Mouse (Mus musculus) limb, embryonic 14.5 days (tissue): Measurements from ENCODE around the gene Dnajc27. TPM values are rescaled to one million over a fixed set of nuclear protein-coding genes. Genes with fewer than 3 reads are reported as not detected.

Experiments used
- ATAC-seq: fragments of 200-750 bp; cut with Nextera tagmentation; 2 replicates; pipeline ENCODE4 v1.8.0; 2017; ENCODE audit warnings: low read depth, moderate number of reproducible peaks, moderate TSS enrichment; ENCODE audit not compliant: low FRiP score
- DNase-seq: peaks from one replicate; pipeline ENCODE4 v3.0.0-alpha.2; 2015; ENCODE audit warnings: low spot score
- H3K27ac ChIP-seq: fragments of 300-500 bp; sonication (generic); replicated peaks from 2 replicates; pipeline ENCODE4 v1.5.1; 2014; ENCODE audit warnings: low read depth, mild to moderate bottlenecking, low read length, moderate library complexity, mixed read lengths
- H3K27me3 ChIP-seq: fragments of 300-500 bp; sonication (generic); 2 replicates; pipeline ENCODE4 v1.6.1; 2014; ENCODE audit warnings: low read length, mixed read lengths; ENCODE audit not compliant: control insufficient read depth, insufficient read depth
- H3K36me3 ChIP-seq: fragments of 300-500 bp; sonication (generic); 2 replicates; pipeline ENCODE4 v1.6.1; 2014; ENCODE audit warnings: mild to moderate bottlenecking, low read length, moderate library complexity, mixed read lengths; ENCODE audit not compliant: control insufficient read depth, insufficient read depth
- H3K4me1 ChIP-seq: fragments of 300-500 bp; sonication (generic); 2 replicates; pipeline ENCODE4 v1.6.1; 2014; ENCODE audit warnings: antibody characterized with exemption, low read length, mixed read lengths; ENCODE audit not compliant: control insufficient read depth, insufficient read depth
- H3K4me2 ChIP-seq: fragments of 300-500 bp; sonication (generic); replicated peaks from 2 replicates; pipeline ENCODE4 v1.6.1; 2014; ENCODE audit warnings: low read depth, mild to moderate bottlenecking, low read length, moderate library complexity; ENCODE audit not compliant: severe bottlenecking
- H3K4me3 ChIP-seq: fragments of 300-500 bp; sonication (generic); replicated peaks from 2 replicates; pipeline ENCODE4 v1.5.1; 2014; ENCODE audit warnings: low read length
- H3K9ac ChIP-seq: fragments of 300-500 bp; sonication (generic); 2 replicates; pipeline ENCODE4 v1.6.1; 2014; ENCODE audit warnings: mild to moderate bottlenecking, low read depth, low read length, moderate library complexity; ENCODE audit not compliant: severe bottlenecking
- H3K9me3 ChIP-seq: fragments of 300-500 bp; sonication (generic); 2 replicates; pipeline ENCODE4 v1.6.1; 2016; ENCODE audit warnings: low read length; ENCODE audit not compliant: control insufficient read depth
- POLR2A ChIP-seq: fragments of 200-500 bp; IDR thresholded peaks from 2 replicates; pipeline ENCODE4 v1.8.0; 2012; ENCODE audit warnings: inconsistent platforms, mild to moderate bottlenecking, moderate library complexity, borderline replicate concordance; ENCODE audit not compliant: insufficient read depth, insufficient read length; ENCODE audit errors: extremely low read depth
- WGBS: fragments of 180-500 bp; shearing (Covaris S2); extraction: QIAGEN DNeasy Blood & Tissue Kit; methylation state at CpG from one replicate; pipeline ENCODE4 v1.1.7; 2014; 5-methylcytosine and 5-hydroxymethylcytosine counted together
- polyA plus RNA-seq, 2 experiments: library from polyadenylated mRNA; depleted of rRNA in 1 of 2; stranded (reverse) in 1 of 2; unstranded in 1 of 2; fragments of >200 nt; fragmentation: Nextera tagmentation in 1 of 2; extraction: Ambion mirVana in 1 of 2; gene quantifications; 2 replicates each; pipeline versions ENCODE4 v1.2.1 to v1.2.3; 2012 to 2014

Dnajc27 gene
- polyA plus RNA-seq, 2 experiments = 8.0 to 12.4 TPM

DNA sequence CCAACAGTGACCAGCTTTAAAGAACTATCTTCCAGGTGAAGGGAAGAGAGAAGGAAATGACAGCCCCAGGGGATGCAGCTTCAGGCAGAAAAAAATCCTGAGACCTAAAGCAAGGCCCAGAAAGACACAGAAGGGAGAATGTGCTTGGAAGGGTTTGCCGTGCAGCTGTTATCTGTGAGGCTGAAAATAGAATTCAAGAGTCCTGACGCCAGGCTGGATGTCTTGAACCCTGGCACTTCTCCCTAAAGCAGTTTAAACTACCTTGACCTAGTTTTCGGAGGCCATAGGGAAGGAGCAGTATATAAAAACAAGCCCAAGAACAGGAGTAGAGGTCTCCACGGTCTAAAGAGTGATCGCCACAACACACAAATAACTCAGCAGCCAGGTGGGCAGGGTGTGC lies 40.0 kb upstream of the Dnajc27 start:
- Histone ChIP-seq H3K36me3 (no peaks in the 10 kb centered on the region), H3K27me3 (no peaks in the 10 kb centered on the region), H3K9me3 (no peaks in the 10 kb centered on the region), H3K4me1 (peaks cover 5% of the 10 kb centered on the region), H3K4me3 (no peak overlapping the region), H3K27ac (no peak overlapping the region), H3K9ac (no peak overlapping the region), H3K4me2 (no peak overlapping the region)
- no peak for TF ChIP-seq POLR2A
- no peak for ATAC-seq
- WGBS = 82% methylated on average over 5 of the region's 5 CpGs
- no peak for DNase-seq

DNA sequence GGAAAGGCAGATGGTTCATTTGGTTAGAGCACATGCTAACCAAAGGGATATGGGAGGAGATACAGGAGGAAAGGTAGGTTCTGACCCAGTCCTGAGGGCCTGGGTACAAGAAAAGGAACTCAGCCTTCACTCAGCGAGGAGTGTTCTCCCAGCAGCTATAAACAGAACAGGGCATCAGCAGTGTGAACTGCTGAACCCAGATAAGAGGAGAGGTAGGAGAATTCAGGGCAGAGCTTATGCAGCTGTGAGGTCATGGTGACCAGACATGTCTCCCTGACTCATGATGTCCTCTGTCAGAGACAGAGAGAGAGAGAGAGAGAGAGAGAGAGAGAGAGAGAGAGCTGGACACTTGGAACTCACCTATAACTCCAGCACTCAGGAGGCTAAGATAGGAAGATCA lies 36.4 kb upstream of the Dnajc27 start:
- Histone ChIP-seq H3K4me2 (no peak overlapping the region), H3K4me3 (no peak overlapping the region), H3K36me3 (no peaks in the 10 kb centered on the region), H3K9ac (no peak overlapping the region), H3K4me1 (no peaks in the 10 kb centered on the region), H3K27ac (no peak overlapping the region), H3K27me3 (no peaks in the 10 kb centered on the region), H3K9me3 (no peaks in the 10 kb centered on the region)
- ATAC-seq (no peak), DNase-seq (no peak)
- no peak for TF ChIP-seq POLR2A
- WGBS = 81% methylated on average over 1 of the region's 1 CpGs

GRCm38 (mm10) chr12:4048031-4048430 lies 34.4 kb upstream of the Dnajc27 start:
- Histone ChIP-seq H3K36me3 (no peaks in the 10 kb centered on the region), H3K9me3 (no peaks in the 10 kb centered on the region), H3K4me3 (no peak overlapping the region), H3K27ac (no peak overlapping the region), H3K4me2 (no peak overlapping the region), H3K9ac (no peak overlapping the region), H3K4me1 (no peaks in the 10 kb centered on the region), H3K27me3 (no peaks in the 10 kb centered on the region)
- DNase-seq (no peak), ATAC-seq (no peak)
- WGBS = 58% methylated on average over 6 of the region's 6 CpGs
- no peak for TF ChIP-seq POLR2A

DNA sequence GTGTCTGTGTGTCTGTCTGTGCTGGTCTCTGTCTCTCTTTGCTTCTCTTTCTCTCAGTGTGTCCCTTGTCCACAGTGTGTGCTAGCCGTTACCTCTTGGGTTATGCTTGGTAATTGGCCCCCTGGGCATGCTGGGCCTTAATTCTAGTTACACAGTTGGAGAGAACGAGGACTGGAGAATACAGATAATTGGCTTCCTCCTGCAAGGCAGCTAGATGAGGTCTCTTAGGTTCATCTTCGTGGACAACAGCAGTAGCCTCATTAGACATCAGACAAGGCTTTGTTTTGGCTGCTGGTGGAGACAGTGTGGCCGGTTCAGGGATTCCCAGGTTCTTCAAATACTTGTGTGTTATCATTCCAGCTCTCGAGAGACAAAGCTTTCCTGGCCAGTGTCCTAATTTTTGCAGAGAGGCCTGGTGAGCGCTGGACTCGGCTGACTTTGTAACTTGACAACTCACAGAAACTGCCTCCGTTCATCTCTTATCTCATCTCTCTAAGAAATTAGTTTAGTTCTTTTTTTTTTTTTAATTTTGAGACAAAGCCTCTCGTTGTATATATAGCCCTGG lies 31.4 kb upstream of the Dnajc27 start:
- TF ChIP-seq POLR2A = no peak
- Histone ChIP-seq H3K9ac (no peak overlapping the region), H3K4me2 (no peak overlapping the region), H3K27ac (no peak overlapping the region), H3K9me3 (no peaks in the 10 kb centered on the region), H3K36me3 (no peaks in the 10 kb centered on the region), H3K4me1 (no peaks in the 10 kb centered on the region), H3K4me3 (no peak overlapping the region), H3K27me3 (no peaks in the 10 kb centered on the region)
- ATAC-seq = no peak
- WGBS = 69% methylated on average over 9 of the region's 9 CpGs
- no peak for DNase-seq

DNA sequence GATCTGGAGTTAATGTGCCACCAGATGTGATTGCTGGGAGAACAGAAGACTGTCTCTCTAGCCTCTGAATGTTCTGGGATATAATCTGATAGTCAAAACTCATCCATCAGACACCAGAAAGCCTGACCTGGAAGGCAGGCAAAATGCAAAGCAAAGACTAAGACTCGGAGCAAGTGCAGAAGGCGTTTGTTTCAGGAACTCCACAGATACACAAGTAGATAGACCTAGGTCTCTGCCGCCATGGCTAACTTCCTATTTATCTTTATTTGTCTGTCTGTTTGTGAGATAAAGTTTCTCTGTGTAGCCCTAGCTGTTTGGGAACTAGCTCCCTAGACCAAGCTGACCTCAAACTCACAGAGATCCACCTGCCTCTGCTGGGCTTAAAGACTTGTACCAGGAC lies 28.7 kb upstream of the Dnajc27 start:
- ATAC-seq (no peak), DNase-seq (no peak)
- 79% methylated on average over 3 of the region's 3 CpGs for WGBS
- H3K4me2 ChIP-seq = no peak overlapping the region
- H3K9ac ChIP-seq = no peak overlapping the region
- no peaks in the 10 kb centered on the region for H3K4me1 ChIP-seq
- no peaks in the 10 kb centered on the region for H3K36me3 ChIP-seq
- H3K9me3 ChIP-seq = no peaks in the 10 kb centered on the region
- H3K27ac ChIP-seq = no peak overlapping the region
- no peaks in the 10 kb centered on the region for H3K27me3 ChIP-seq
- no peak overlapping the region for H3K4me3 ChIP-seq
- no peak for TF ChIP-seq POLR2A

DNA sequence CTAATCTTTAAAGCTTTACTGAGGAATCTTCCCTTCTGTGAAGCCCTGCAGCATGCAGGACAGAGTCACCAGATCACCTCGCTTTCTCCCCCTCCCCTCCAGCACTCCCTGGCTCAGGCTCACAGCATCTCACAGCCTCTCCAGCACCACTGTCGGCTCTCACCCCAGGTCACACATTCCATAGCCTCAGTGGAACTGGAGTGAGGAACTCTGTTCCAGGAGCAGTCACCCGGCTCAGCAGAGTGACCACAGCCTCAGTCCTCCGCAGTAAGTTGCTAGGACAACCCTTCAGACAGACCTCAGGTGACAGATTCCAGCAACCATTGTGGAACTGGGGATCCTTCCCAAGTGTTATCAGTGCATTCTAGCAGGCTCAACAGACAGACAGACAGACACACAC lies 27.5 kb upstream of the Dnajc27 start:
- Histone ChIP-seq H3K4me1 (no peaks in the 10 kb centered on the region), H3K36me3 (no peaks in the 10 kb centered on the region), H3K4me2 (no peak overlapping the region), H3K9ac (no peak overlapping the region), H3K4me3 (no peak overlapping the region), H3K9me3 (no peaks in the 10 kb centered on the region), H3K27ac (no peak overlapping the region), H3K27me3 (no peaks in the 10 kb centered on the region)
- 31% methylated on average over 4 of the region's 4 CpGs for WGBS
- TF ChIP-seq POLR2A = no peak
- ATAC-seq (no peak), DNase-seq (no peak)
